Mouse (Mus musculus): Measurements from ENCODE around the gene Sco1.

DNA sequence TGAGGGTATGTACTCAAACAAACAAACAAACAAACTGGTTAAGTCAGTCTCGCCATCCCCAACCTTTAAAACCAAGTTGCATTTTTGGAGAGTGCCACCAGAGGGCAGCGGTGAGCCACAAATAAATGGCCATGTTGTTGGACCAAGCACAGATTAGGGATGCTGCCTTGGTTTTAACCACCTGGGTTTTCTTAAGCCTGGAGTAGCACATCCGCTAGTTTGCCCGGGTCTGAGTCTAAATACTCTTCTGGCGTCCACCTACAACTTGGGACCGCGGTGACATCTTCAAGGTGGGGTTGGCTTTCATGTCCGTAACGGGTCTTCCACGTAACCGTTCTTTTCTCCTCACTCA lies 60.4 kb downstream of the Sco1 start:
- TF ChIP-seq TAL1 (conservative IDR thresholded peaks at IDR 0.05; ENCODE audit: low read depth, low read length) (no peak), CTCF (IDR thresholded peaks at IDR 0.05; ENCODE audit: low read depth, low read length) (peak; percentile 56), POLR2AphosphoS5 (IDR thresholded peaks at IDR 0.05; ENCODE audit: insufficient replicate concordance, low read depth, low read length) (no peak), GATA1 (IDR thresholded peaks at IDR 0.05; ENCODE audit: borderline replicate concordance, low read length) (no peak), GATA2 (IDR thresholded peaks at IDR 0.05; ENCODE audit: borderline replicate concordance, low read depth, low read length) (no peak)
